Mouse (Mus musculus) stomach, embryonic 15.5 days (tissue): Measurements from ENCODE around the gene Nhlrc2. TPM values are rescaled to one million over a fixed set of nuclear protein-coding genes. Genes with fewer than 3 reads are reported as not detected.
"Not testable (repeated sequence)": the region's sequence is repeated elsewhere in the genome, so short reads cannot be mapped to it uniquely, and the experiment has no call there.

Experiments used
- ATAC-seq: fragments of 200-750 bp; cut with Nextera tagmentation; 2 replicates; pipeline ENCODE4 v1.8.0; 2017; ENCODE audit warnings: low read depth, moderate number of reproducible peaks, moderate TSS enrichment; ENCODE audit not compliant: insufficient read depth, low FRiP score
- H3K27ac ChIP-seq: fragments of 300-500 bp; sonication (generic); 2 replicates; pipeline ENCODE4 v1.5.1; 2015; ENCODE audit warnings: mild to moderate bottlenecking, inconsistent platforms
- H3K27me3 ChIP-seq: fragments of 300-500 bp; sonication (generic); replicated peaks from 2 replicates; pipeline ENCODE4 v1.6.1; 2015; ENCODE audit warnings: inconsistent platforms
- H3K36me3 ChIP-seq: fragments of 300-500 bp; sonication (generic); 2 replicates; pipeline ENCODE4 v1.6.1; 2015; ENCODE audit warnings: inconsistent platforms
- H3K4me1 ChIP-seq: fragments of 300-500 bp; sonication (generic); 2 replicates; pipeline ENCODE4 v1.6.1; 2015; ENCODE audit warnings: inconsistent platforms
- H3K4me2 ChIP-seq: fragments of 300-500 bp; sonication (generic); 2 replicates; pipeline ENCODE4 v1.6.1; 2015; ENCODE audit warnings: mild to moderate bottlenecking, inconsistent platforms
- H3K4me3 ChIP-seq: fragments of 300-500 bp; sonication (generic); replicated peaks from 2 replicates; pipeline ENCODE4 v1.5.1; 2015; ENCODE audit warnings: inconsistent platforms
- H3K9ac ChIP-seq: fragments of 300-500 bp; sonication (generic); 2 replicates; pipeline ENCODE4 v1.6.1; 2015; ENCODE audit warnings: inconsistent platforms
- H3K9me3 ChIP-seq: fragments of 300-500 bp; sonication (generic); 2 replicates; pipeline ENCODE4 v1.6.1; 2016; ENCODE audit warnings: inconsistent platforms
- WGBS: fragments of 180-500 bp; shearing (Covaris S2); methylation state at CpG from one replicate; pipeline ENCODE4 v1.1.7; 2015; 5-methylcytosine and 5-hydroxymethylcytosine counted together
- polyA plus RNA-seq: library from polyadenylated mRNA; unstranded; fragments of >200 nt; fragmentation: Nextera tagmentation; extraction: Ambion mirVana; gene quantifications from 2 replicates; pipeline ENCODE4 v1.2.1, GENCODE M21; 2015

The Nhlrc2 gene
- polyA plus RNA-seq: 16.6 and 16.9 TPM in 2 replicates

GRCm38 (mm10) chr19:56548230-56549032, at the start of gene Nhlrc2:
TSS of gene Nhlrc2 (plus strand) at chr19:56548261.
- peaks cover 12% of the 10 kb centered on the region for H3K4me1 ChIP-seq
- WGBS: under 1% methylated on average over 67 of the region's 69 CpGs
- H3K4me2 ChIP-seq: peak within 1 kb of the TSS; percentile 89
- H3K27me3 ChIP-seq: no peaks in the 10 kb centered on the region
- peak; percentile 92 for ATAC-seq
- H3K27ac ChIP-seq: peak within 1 kb of the TSS; percentile 98
- peaks cover 17% of the 10 kb centered on the region for H3K36me3 ChIP-seq
- no peaks in the 10 kb centered on the region for H3K9me3 ChIP-seq
- peak within 1 kb of the TSS; percentile 94 for H3K4me3 ChIP-seq
- peak within 1 kb of the TSS; percentile 96 for H3K9ac ChIP-seq

- H3K36me3 ChIP-seq, H3K9me3 ChIP-seq, H3K4me3 ChIP-seq, H3K27ac ChIP-seq, H3K4me2 ChIP-seq, H3K9ac ChIP-seq, H3K27me3 ChIP-seq, H3K4me1 ChIP-seq, ATAC-seq: not testable (repeated sequence)
- WGBS: no CpG with 5 or more reads among the region's 5 CpGs
Observed at GRCm38 (mm10) chr19:56503069-56503468, 45.0 kb upstream of the Nhlrc2 start.

GRCm38 (mm10) chr19:56503525-56503924, 44.5 kb upstream of the Nhlrc2 start:
- not testable (repeated sequence) for H3K9ac ChIP-seq, H3K4me1 ChIP-seq, H3K27ac ChIP-seq, H3K9me3 ChIP-seq, ATAC-seq, H3K4me2 ChIP-seq, H3K36me3 ChIP-seq, H3K27me3 ChIP-seq, H3K4me3 ChIP-seq
- WGBS: no CpG with 5 or more reads among the region's 5 CpGs

- H3K9ac ChIP-seq, H3K4me3 ChIP-seq, H3K4me2 ChIP-seq, H3K27me3 ChIP-seq, H3K4me1 ChIP-seq, H3K36me3 ChIP-seq, H3K27ac ChIP-seq, H3K9me3 ChIP-seq, ATAC-seq: not testable (repeated sequence)
- WGBS: no CpG with 5 or more reads among the region's 4 CpGs
Observed at GRCm38 (mm10) chr19:56511207-56511606, 36.9 kb upstream of the Nhlrc2 start.

GRCm38 (mm10) chr19:56513527-56513926, 34.5 kb upstream of the Nhlrc2 start:
- H3K27ac ChIP-seq, ATAC-seq: not testable (repeated sequence)
- WGBS: no CpG with 5 or more reads among the region's 2 CpGs

GRCm38 (mm10) chr19:56519408-56519807, 28.7 kb upstream of the Nhlrc2 start:
- H3K36me3 ChIP-seq: not testable (repeated sequence)
- WGBS: no CpG with 5 or more reads among the region's 7 CpGs

More at GRCm38 (mm10) chr19:56513527-56513926, 34.5 kb upstream of the Nhlrc2 start:
- H3K4me1 ChIP-seq, H3K27me3 ChIP-seq, H3K4me3 ChIP-seq, H3K36me3 ChIP-seq, H3K9ac ChIP-seq, H3K4me2 ChIP-seq, H3K9me3 ChIP-seq: not testable (repeated sequence)

GRCm38 (mm10) chr19:56530529-56530928, 17.5 kb upstream of the Nhlrc2 start:
- not testable (repeated sequence) for H3K9ac ChIP-seq, ATAC-seq, H3K9me3 ChIP-seq, H3K36me3 ChIP-seq, H3K27ac ChIP-seq, H3K4me3 ChIP-seq, H3K27me3 ChIP-seq, H3K4me2 ChIP-seq
- 0 out of 2 replicates have a peak, but pooled peaks cover 10% of the 10 kb centered on the region for H3K4me1 ChIP-seq
- WGBS: no CpG with 5 or more reads among the region's 11 CpGs

More at GRCm38 (mm10) chr19:56519408-56519807, 28.7 kb upstream of the Nhlrc2 start:
- H3K4me1 ChIP-seq, H3K27me3 ChIP-seq, H3K4me2 ChIP-seq, H3K27ac ChIP-seq, H3K9me3 ChIP-seq, H3K9ac ChIP-seq, ATAC-seq, H3K4me3 ChIP-seq: not testable (repeated sequence)

- WGBS: 79% methylated on average over 12 of the region's 12 CpGs
- no peaks in the 10 kb centered on the region for H3K27me3 ChIP-seq
- ATAC-seq: no peak
- H3K4me2 ChIP-seq: no peak overlapping the region
- H3K27ac ChIP-seq: no peak overlapping the region
- H3K4me3 ChIP-seq: no peak overlapping the region
- peaks cover 12% of the 10 kb centered on the region; the same call in 1 of the 2 replicates for H3K36me3 ChIP-seq
- 0 out of 2 replicates have a peak, but pooled peaks cover 10% of the 10 kb centered on the region for H3K4me1 ChIP-seq
- no peak overlapping the region for H3K9ac ChIP-seq
- H3K9me3 ChIP-seq: no peaks in the 10 kb centered on the region
Observed at GRCm38 (mm10) chr19:56531251-56531650, 16.8 kb upstream of the Nhlrc2 start.

- H3K36me3 ChIP-seq: peaks cover 12% of the 10 kb centered on the region; the same call in 1 of the 2 replicates
- H3K27me3 ChIP-seq: no peaks in the 10 kb centered on the region
- 63% methylated on average over 14 of the region's 14 CpGs for WGBS
- no peak overlapping the region for H3K4me2 ChIP-seq
- peak overlapping the region; percentile 58 for H3K27ac ChIP-seq
- no peaks in the 10 kb centered on the region for H3K9me3 ChIP-seq
- H3K9ac ChIP-seq: no peak overlapping the region
- H3K4me1 ChIP-seq: 0 out of 2 replicates have a peak, but pooled peaks cover 10% of the 10 kb centered on the region
- H3K4me3 ChIP-seq: no peak overlapping the region
- peak; percentile 64; the same call in 1 of the 2 replicates for ATAC-seq
Observed at GRCm38 (mm10) chr19:56533291-56534071, 14.6 kb upstream of the Nhlrc2 start.

GRCm38 (mm10) chr19:56534337-56534736, 13.7 kb upstream of the Nhlrc2 start:
- H3K27me3 ChIP-seq: no peaks in the 10 kb centered on the region
- H3K4me2 ChIP-seq: no peak overlapping the region
- peaks cover 12% of the 10 kb centered on the region; the same call in 1 of the 2 replicates for H3K36me3 ChIP-seq
- WGBS: 77% methylated on average over 3 of the region's 3 CpGs
- H3K4me1 ChIP-seq: 0 out of 2 replicates have a peak, but pooled peaks cover 10% of the 10 kb centered on the region
- no peak overlapping the region for H3K9ac ChIP-seq
- H3K27ac ChIP-seq: peak overlapping the region; percentile 73; the same call in 1 of the 2 replicates
- no peak for ATAC-seq
- H3K4me3 ChIP-seq: no peak overlapping the region
- H3K9me3 ChIP-seq: no peaks in the 10 kb centered on the region

GRCm38 (mm10) chr19:56535064-56535463, 13.0 kb upstream of the Nhlrc2 start:
- ATAC-seq: no peak
- Histone ChIP-seq H3K9ac (no peak overlapping the region), H3K36me3 (peaks cover 12% of the 10 kb centered on the region; the same call in 1 of the 2 replicates), H3K4me1 (0 out of 2 replicates have a peak, but pooled peaks cover 10% of the 10 kb centered on the region), H3K27me3 (no peaks in the 10 kb centered on the region), H3K4me3 (no peak overlapping the region), H3K9me3 (no peaks in the 10 kb centered on the region), H3K4me2 (no peak overlapping the region), H3K27ac (peak overlapping the region; percentile 73)
- WGBS: 58% methylated on average over 9 of the region's 9 CpGs
